Mouse (Mus musculus): ENCODE measurements around the gene A4gnt. TPM values are rescaled to one million over a fixed set of nuclear protein-coding genes. Genes with fewer than 3 reads are reported as not detected.

Gene A4gnt
- polyA plus RNA-seq (2012; fragmentation: generic; extraction: Trizol): not detected
- long read RNA-seq, experiment 1: 0 reads
- long read RNA-seq, experiment 2: 0 reads

DNA sequence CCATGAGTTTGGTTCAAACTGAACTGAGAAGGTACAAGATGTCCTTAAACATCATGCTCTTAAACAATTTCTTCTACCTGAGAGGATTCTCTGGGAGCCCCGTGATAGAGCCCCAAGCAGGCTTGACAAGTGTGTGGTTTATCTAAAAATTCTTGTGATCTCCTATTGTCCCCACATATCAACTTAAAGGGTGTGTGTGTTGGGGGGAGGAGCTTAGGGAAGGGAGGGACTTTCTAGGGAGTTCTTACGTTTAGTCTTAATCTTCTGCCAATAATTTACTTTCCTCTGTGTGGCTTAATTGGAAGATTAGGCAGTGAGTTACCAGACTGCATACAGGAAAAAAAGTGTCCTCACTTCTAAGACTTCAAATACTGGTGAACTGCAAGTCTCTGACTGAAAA, at the start of gene A4gnt:
TSS of gene A4gnt (plus strand) at position 301 of the 400 bp plus-strand sequence.
- no peak within 1 kb of the TSS for H3K4me3 ChIP-seq (ENCODE audit: insufficient read depth, poor library complexity, severe bottlenecking)
- H3K27me3 ChIP-seq (ENCODE audit: control insufficient read depth, insufficient read depth, insufficient read length): no peaks in the 10 kb centered on the region
- H3ac ChIP-seq (ENCODE audit: control insufficient read depth, insufficient read length, low read depth): no peak within 1 kb of the TSS
- TF ChIP-seq CEBPB (IDR thresholded peaks at IDR 0.05; ENCODE audit: low read depth): no peak
- TF ChIP-seq MYOG (IDR thresholded peaks at IDR 0.05; ENCODE audit: control insufficient read depth, extremely low read depth, insufficient read length): no peak
- no peak for TF ChIP-seq FOSL1 (IDR thresholded peaks at IDR 0.05; ENCODE audit: insufficient read depth, low read length, poor library complexity, severe bottlenecking)
- no peak for TF ChIP-seq CTCF (IDR thresholded peaks at IDR 0.05; ENCODE audit: control insufficient read depth, insufficient read depth, insufficient read length)
- no peak for TF ChIP-seq MAX (IDR thresholded peaks at IDR 0.05)
- no peak for TF ChIP-seq USF1 (IDR thresholded peaks at IDR 0.05; ENCODE audit: low read depth)
- TF ChIP-seq MYOD1 (IDR thresholded peaks at IDR 0.05; ENCODE audit: control insufficient read depth, insufficient read length, low read depth): no peak
- H3K79me2 ChIP-seq (ENCODE audit: control insufficient read depth, insufficient read depth): no peaks in the 10 kb centered on the region
- H3K79me3 ChIP-seq (ENCODE audit: low read depth): no peaks in the 10 kb centered on the region
- no peaks in the 10 kb centered on the region for H3K36me3 ChIP-seq (ENCODE audit: control insufficient read depth, insufficient read depth)

DNA sequence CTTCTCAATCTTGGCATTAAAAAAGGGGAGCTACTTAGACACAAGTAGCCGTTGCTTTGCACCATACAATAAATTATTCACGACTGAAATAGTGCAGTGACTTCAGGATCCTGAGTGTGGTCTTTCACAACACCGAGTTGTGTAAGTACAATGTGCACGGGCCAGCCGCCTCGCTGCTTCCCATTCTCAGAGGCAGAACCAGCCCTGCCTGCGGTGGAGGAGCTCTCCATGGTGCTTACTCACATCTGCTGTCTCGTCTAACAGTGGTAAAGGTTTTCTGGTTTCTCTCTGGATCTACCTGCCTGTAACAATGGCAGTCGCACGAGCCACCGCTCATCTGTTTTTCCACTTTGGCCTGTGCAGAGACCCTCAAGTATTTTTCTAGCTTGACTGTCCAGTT, 48.6 kb upstream of the A4gnt start:
- Histone ChIP-seq H3ac (ENCODE audit: control insufficient read depth, insufficient read length, low read depth) (no peak overlapping the region), H3K27me3 (ENCODE audit: control insufficient read depth, insufficient read depth, insufficient read length) (no peaks in the 10 kb centered on the region), H3K79me2 (ENCODE audit: control insufficient read depth, insufficient read depth) (peaks cover 98% of the 10 kb centered on the region), H3K36me3 (ENCODE audit: control insufficient read depth, insufficient read depth) (no peaks in the 10 kb centered on the region), H3K4me3 (ENCODE audit: insufficient read depth, poor library complexity, severe bottlenecking) (no peak overlapping the region), H3K79me3 (ENCODE audit: low read depth) (peaks cover 81% of the 10 kb centered on the region)
- TF ChIP-seq FOSL1 (IDR thresholded peaks at IDR 0.05; ENCODE audit: insufficient read depth, low read length, poor library complexity, severe bottlenecking): no peak
- TF ChIP-seq MAX (IDR thresholded peaks at IDR 0.05): no peak
- no peak for TF ChIP-seq MYOG (IDR thresholded peaks at IDR 0.05; ENCODE audit: control insufficient read depth, extremely low read depth, insufficient read length)
- TF ChIP-seq CEBPB (IDR thresholded peaks at IDR 0.05; ENCODE audit: low read depth): no peak
- no peak for TF ChIP-seq CTCF (IDR thresholded peaks at IDR 0.05; ENCODE audit: control insufficient read depth, insufficient read depth, insufficient read length)

- Histone ChIP-seq H3K4me3 (ENCODE audit: insufficient read depth, poor library complexity, severe bottlenecking) (peak overlapping the region; percentile 89), H3K27me3 (ENCODE audit: control insufficient read depth, insufficient read depth, insufficient read length) (no peaks in the 10 kb centered on the region), H3K79me3 (ENCODE audit: low read depth) (peaks cover 49% of the 10 kb centered on the region), H3K36me3 (ENCODE audit: control insufficient read depth, insufficient read depth) (no peaks in the 10 kb centered on the region), H3K79me2 (ENCODE audit: control insufficient read depth, insufficient read depth) (peaks cover 55% of the 10 kb centered on the region), H3ac (ENCODE audit: control insufficient read depth, insufficient read length, low read depth) (peak overlapping the region; percentile 95)
- TF ChIP-seq MYOG (IDR thresholded peaks at IDR 0.05; ENCODE audit: control insufficient read depth, extremely low read depth, insufficient read length): no peak
- no peak for TF ChIP-seq MYOD1 (IDR thresholded peaks at IDR 0.05; ENCODE audit: control insufficient read depth, insufficient read length, low read depth)
- no peak for TF ChIP-seq USF1 (IDR thresholded peaks at IDR 0.05; ENCODE audit: low read depth)
Observed at GRCm38 (mm10) chr9:99568023-99568346, 44.3 kb upstream of the A4gnt start.

GRCm38 (mm10) chr9:99568347-99569070, 43.8 kb upstream of the A4gnt start, which contains the start of gene Armc8:
Gene Armc8, minus strand, starts transcription at chr9:99568899.
- H3K27me3 ChIP-seq (ENCODE audit: control insufficient read depth, insufficient read depth, insufficient read length): no peaks in the 10 kb centered on the region

GRCm38 (mm10) chr9:99569071-99569397, 43.3 kb upstream of the A4gnt start:
- Histone ChIP-seq H3K79me2 (ENCODE audit: control insufficient read depth, insufficient read depth) (peaks cover 45% of the 10 kb centered on the region), H3K27me3 (ENCODE audit: control insufficient read depth, insufficient read depth, insufficient read length) (no peaks in the 10 kb centered on the region), H3ac (ENCODE audit: control insufficient read depth, insufficient read length, low read depth) (peak overlapping the region; percentile 28), H3K36me3 (ENCODE audit: control insufficient read depth, insufficient read depth) (no peaks in the 10 kb centered on the region), H3K79me3 (ENCODE audit: low read depth) (peaks cover 38% of the 10 kb centered on the region), H3K4me3 (ENCODE audit: insufficient read depth, poor library complexity, severe bottlenecking) (peak overlapping the region; percentile 89)
- TF ChIP-seq FOSL1 (IDR thresholded peaks at IDR 0.05; ENCODE audit: insufficient read depth, low read length, poor library complexity, severe bottlenecking) (no peak), CTCF (IDR thresholded peaks at IDR 0.05; ENCODE audit: control insufficient read depth, insufficient read depth, insufficient read length) (no peak), MYOG (IDR thresholded peaks at IDR 0.05; ENCODE audit: control insufficient read depth, extremely low read depth, insufficient read length) (no peak), MAX (IDR thresholded peaks at IDR 0.05) (no peak), USF1 (IDR thresholded peaks at IDR 0.05; ENCODE audit: low read depth) (no peak), CEBPB (IDR thresholded peaks at IDR 0.05; ENCODE audit: low read depth) (no peak), MYOD1 (IDR thresholded peaks at IDR 0.05; ENCODE audit: control insufficient read depth, insufficient read length, low read depth) (no peak)

More at GRCm38 (mm10) chr9:99568347-99569070, 43.8 kb upstream of the A4gnt start, which contains the start of gene Armc8:
- Histone ChIP-seq H3K79me2 (ENCODE audit: control insufficient read depth, insufficient read depth) (peaks cover 50% of the 10 kb centered on the region), H3K36me3 (ENCODE audit: control insufficient read depth, insufficient read depth) (no peaks in the 10 kb centered on the region), H3K79me3 (ENCODE audit: low read depth) (peaks cover 43% of the 10 kb centered on the region), H3ac (ENCODE audit: control insufficient read depth, insufficient read length, low read depth) (peak within 1 kb of the TSS; percentile 95), H3K4me3 (ENCODE audit: insufficient read depth, poor library complexity, severe bottlenecking) (peak within 1 kb of the TSS; percentile 89)
- TF ChIP-seq USF1 (IDR thresholded peaks at IDR 0.05; ENCODE audit: low read depth) (no peak), CEBPB (IDR thresholded peaks at IDR 0.05; ENCODE audit: low read depth) (no peak), FOSL1 (IDR thresholded peaks at IDR 0.05; ENCODE audit: insufficient read depth, low read length, poor library complexity, severe bottlenecking) (no peak), MYOD1 (IDR thresholded peaks at IDR 0.05; ENCODE audit: control insufficient read depth, insufficient read length, low read depth) (no peak), MYOG (IDR thresholded peaks at IDR 0.05; ENCODE audit: control insufficient read depth, extremely low read depth, insufficient read length) (no peak), MAX (IDR thresholded peaks at IDR 0.05) (peak; percentile 23)
